Mouse (Mus musculus) forebrain, embryonic 11.5 days (tissue): Measurements from ENCODE around the gene Frmd4b. TPM values are rescaled to one million over a fixed set of nuclear protein-coding genes. Genes with fewer than 3 reads are reported as not detected.

ENCODE experiments used
- ATAC-seq: fragments of 200-750 bp; cut with Nextera tagmentation; replicated peaks from 2 replicates; pipeline ENCODE4 v1.8.0; 2017; ENCODE audit warnings: moderate TSS enrichment; ENCODE audit not compliant: low FRiP score
- DNase-seq: peaks from one replicate; pipeline ENCODE4 v3.0.0-alpha.2; 2017; ENCODE audit warnings: low spot score
- H3K27ac ChIP-seq: fragments of 300-500 bp; sonication (generic); 2 replicates; pipeline ENCODE4 v1.5.1; 2014; ENCODE audit warnings: low read depth, low read length
- H3K27me3 ChIP-seq: fragments of 300-500 bp; sonication (generic); 2 replicates; pipeline ENCODE4 v1.6.1; 2014; ENCODE audit warnings: mild to moderate bottlenecking, low read length, mixed read lengths; ENCODE audit not compliant: control insufficient read depth, insufficient read depth
- H3K36me3 ChIP-seq: fragments of 300-500 bp; sonication (generic); 2 replicates; pipeline ENCODE4 v1.6.1; 2014; ENCODE audit warnings: mild to moderate bottlenecking, low read length, moderate library complexity, mixed read lengths; ENCODE audit not compliant: control insufficient read depth, insufficient read depth
- H3K4me1 ChIP-seq: fragments of 300-500 bp; sonication (generic); replicated peaks from 2 replicates; pipeline ENCODE4 v1.6.1; 2014; ENCODE audit warnings: low read length, mixed read lengths; ENCODE audit not compliant: control insufficient read depth, insufficient read depth
- H3K4me2 ChIP-seq: fragments of 300-500 bp; sonication (generic); 2 replicates; pipeline ENCODE4 v1.6.1; 2014; ENCODE audit warnings: low read depth, mild to moderate bottlenecking, low read length, moderate library complexity, mixed read lengths; ENCODE audit not compliant: severe bottlenecking
- H3K4me3 ChIP-seq: fragments of 300-500 bp; sonication (generic); 2 replicates; pipeline ENCODE4 v1.5.1; 2014; ENCODE audit warnings: low read depth, low read length
- H3K9ac ChIP-seq: fragments of 300-500 bp; sonication (generic); 2 replicates; pipeline ENCODE4 v1.6.1; 2014; ENCODE audit warnings: low read length
- H3K9me3 ChIP-seq: fragments of 300-500 bp; sonication (generic); 2 replicates; pipeline ENCODE4 v1.6.1; 2016; ENCODE audit warnings: low read length, mixed read lengths; ENCODE audit not compliant: control insufficient read depth
- WGBS: fragments of 180-500 bp; shearing (Covaris S2); extraction: QIAGEN DNeasy Blood & Tissue Kit; methylation state at CpG from one replicate; pipeline ENCODE4 v1.1.7; 2014; 5-methylcytosine and 5-hydroxymethylcytosine counted together
- polyA plus RNA-seq: library from polyadenylated mRNA; unstranded; fragments of >200 nt; fragmentation: Nextera tagmentation; extraction: Ambion mirVana; gene quantifications from 2 replicates; pipeline ENCODE4 v1.2.1, GENCODE M21; 2014

Frmd4b gene
- polyA plus RNA-seq, 1 experiment from 2014 or later, result 35.7 TPM

GRCm38 (mm10) chr6:97615901-97616461 lies 1.4 kb downstream of the Frmd4b start:
- 7% methylated on average over 16 of the region's 16 CpGs for WGBS
- H3K27me3 ChIP-seq, result no peaks in the 10 kb centered on the region
- DNase-seq (peak; percentile 55), ATAC-seq (no peak)
- no peaks in the 10 kb centered on the region for H3K9me3 ChIP-seq
- peak overlapping the region; percentile 87 for H3K4me2 ChIP-seq
- peak overlapping the region; percentile 70 for H3K4me3 ChIP-seq
- peak overlapping the region; percentile 74 for H3K9ac ChIP-seq
- no peaks in the 10 kb centered on the region; the same call in 1 of the 2 replicates for H3K4me1 ChIP-seq
- no peaks in the 10 kb centered on the region for H3K36me3 ChIP-seq
- H3K27ac ChIP-seq, result no peak overlapping the region

- ATAC-seq, result no peak
- H3K27me3 ChIP-seq, result no peaks in the 10 kb centered on the region
- H3K9me3 ChIP-seq, result no peaks in the 10 kb centered on the region
- no peak overlapping the region for H3K4me3 ChIP-seq
- no peak overlapping the region for H3K9ac ChIP-seq
- no peaks in the 10 kb centered on the region for H3K36me3 ChIP-seq
- DNase-seq, result no peak
- H3K4me1 ChIP-seq, result no peaks in the 10 kb centered on the region; the same call in 1 of the 2 replicates
- H3K27ac ChIP-seq, result no peak overlapping the region
- no peak overlapping the region for H3K4me2 ChIP-seq
These were observed 3.2 kb downstream of the Frmd4b start for GRCm38 (mm10) chr6:97614179-97614578.

- H3K36me3 ChIP-seq, result no peaks in the 10 kb centered on the region
- H3K9ac ChIP-seq, result no peak overlapping the region
- H3K4me1 ChIP-seq, result peaks cover 2% of the 10 kb centered on the region; the same call in 1 of the 2 replicates
- ATAC-seq (no peak), DNase-seq (no peak)
- H3K4me2 ChIP-seq, result no peak overlapping the region
- H3K27me3 ChIP-seq, result no peaks in the 10 kb centered on the region
- H3K4me3 ChIP-seq, result no peak overlapping the region
- H3K9me3 ChIP-seq, result no peaks in the 10 kb centered on the region
- H3K27ac ChIP-seq, result no peak overlapping the region
- 72% methylated on average over 5 of the region's 5 CpGs for WGBS
These were observed 4.5 kb downstream of the Frmd4b start for GRCm38 (mm10) chr6:97612861-97613260.

GRCm38 (mm10) chr6:97610051-97610450 lies 7.3 kb downstream of the Frmd4b start:
- ATAC-seq, result no peak
- Histone ChIP-seq H3K4me1 (peaks cover 7% of the 10 kb centered on the region; the same call in 1 of the 2 replicates), H3K27ac (no peak overlapping the region)

GRCm38 (mm10) chr6:97607646-97608045 lies 9.7 kb downstream of the Frmd4b start:
- ATAC-seq (no peak), DNase-seq (no peak)
- Histone ChIP-seq H3K4me1 (peaks cover 10% of the 10 kb centered on the region), H3K4me2 (no peak overlapping the region), H3K27me3 (no peaks in the 10 kb centered on the region; the same call in 1 of the 2 replicates), H3K27ac (no peak overlapping the region), H3K9ac (no peak overlapping the region), H3K9me3 (no peaks in the 10 kb centered on the region), H3K4me3 (no peak overlapping the region), H3K36me3 (no peaks in the 10 kb centered on the region)
- WGBS, result 45% methylated on average over 3 of the region's 3 CpGs

More at GRCm38 (mm10) chr6:97610051-97610450, 7.3 kb downstream of the Frmd4b start:
- 69% methylated on average over 2 of the region's 2 CpGs for WGBS
- Histone ChIP-seq H3K27me3 (no peaks in the 10 kb centered on the region), H3K36me3 (no peaks in the 10 kb centered on the region), H3K4me2 (no peak overlapping the region), H3K4me3 (no peak overlapping the region), H3K9ac (no peak overlapping the region), H3K9me3 (no peaks in the 10 kb centered on the region)
- DNase-seq, result no peak

GRCm38 (mm10) chr6:97595218-97595617 lies 22.1 kb downstream of the Frmd4b start:
- Histone ChIP-seq H3K4me1 (no peaks in the 10 kb centered on the region), H3K9me3 (no peaks in the 10 kb centered on the region), H3K4me3 (no peak overlapping the region), H3K4me2 (no peak overlapping the region), H3K36me3 (no peaks in the 10 kb centered on the region), H3K27me3 (no peaks in the 10 kb centered on the region), H3K9ac (no peak overlapping the region), H3K27ac (no peak overlapping the region)
- DNase-seq, result no peak
- 66% methylated on average over 3 of the region's 3 CpGs for WGBS
- no peak for ATAC-seq

- H3K9me3 ChIP-seq, result no peaks in the 10 kb centered on the region
- H3K4me3 ChIP-seq, result no peak overlapping the region
- no peak overlapping the region for H3K9ac ChIP-seq
- H3K4me1 ChIP-seq, result no peaks in the 10 kb centered on the region
- no peak for DNase-seq
- ATAC-seq, result no peak
- H3K27me3 ChIP-seq, result no peaks in the 10 kb centered on the region
- H3K27ac ChIP-seq, result no peak overlapping the region
- no peak overlapping the region for H3K4me2 ChIP-seq
- no peaks in the 10 kb centered on the region for H3K36me3 ChIP-seq
- WGBS, result 94% methylated on average over 7 of the region's 7 CpGs
These were observed 22.8 kb downstream of the Frmd4b start for GRCm38 (mm10) chr6:97594589-97594988.

- H3K4me1 ChIP-seq, result no peaks in the 10 kb centered on the region
- DNase-seq, result no peak
These were observed 27.1 kb downstream of the Frmd4b start for GRCm38 (mm10) chr6:97590230-97590629.

GRCm38 (mm10) chr6:97589581-97589980 lies 27.8 kb downstream of the Frmd4b start:
- no peaks in the 10 kb centered on the region for H3K36me3 ChIP-seq
- no peaks in the 10 kb centered on the region for H3K9me3 ChIP-seq
- no peak overlapping the region for H3K4me2 ChIP-seq
- H3K4me3 ChIP-seq, result no peak overlapping the region
- ATAC-seq (no peak), DNase-seq (no peak)
- H3K4me1 ChIP-seq, result no peaks in the 10 kb centered on the region
- H3K27ac ChIP-seq, result no peak overlapping the region
- H3K9ac ChIP-seq, result no peak overlapping the region
- WGBS, result 81% methylated on average over 3 of the region's 3 CpGs
- no peaks in the 10 kb centered on the region for H3K27me3 ChIP-seq

More at GRCm38 (mm10) chr6:97590230-97590629, 27.1 kb downstream of the Frmd4b start:
- Histone ChIP-seq H3K4me2 (no peak overlapping the region), H3K27ac (no peak overlapping the region), H3K4me3 (no peak overlapping the region), H3K36me3 (no peaks in the 10 kb centered on the region), H3K9ac (no peak overlapping the region), H3K27me3 (no peaks in the 10 kb centered on the region), H3K9me3 (no peaks in the 10 kb centered on the region)
- 59% methylated on average over 5 of the region's 5 CpGs for WGBS
- peak; percentile 61; the same call in 1 of the 2 replicates for ATAC-seq
